Mouse (Mus musculus) midbrain, embryonic 14.5 days (tissue): ENCODE measurements around the gene Vps13d. TPM values are rescaled to one million over a fixed set of nuclear protein-coding genes. Genes with fewer than 3 reads are reported as not detected.

Source experiments
- ATAC-seq: fragments of 200-750 bp; cut with Nextera tagmentation; 2 replicates; pipeline ENCODE4 v1.8.0; 2017; ENCODE audit warnings: moderate number of reproducible peaks, moderate library complexity; ENCODE audit not compliant: low FRiP score, low TSS enrichment
- DNase-seq: peaks from one replicate; pipeline ENCODE4 v3.0.0-alpha.2; 2015
- H3K27ac ChIP-seq: fragments of 300-500 bp; sonication (generic); replicated peaks from 2 replicates; pipeline ENCODE4 v1.5.1; 2014; ENCODE audit warnings: mild to moderate bottlenecking, low read depth, low read length, moderate library complexity
- H3K27me3 ChIP-seq: fragments of 300-500 bp; sonication (generic); 2 replicates; pipeline ENCODE4 v1.6.1; 2014; ENCODE audit warnings: low read length, control low read depth, mixed read lengths; ENCODE audit not compliant: control insufficient read depth, insufficient read depth
- H3K36me3 ChIP-seq: fragments of 300-500 bp; sonication (generic); 2 replicates; pipeline ENCODE4 v1.6.1; 2014; ENCODE audit warnings: low read length, control low read depth; ENCODE audit not compliant: control insufficient read depth, insufficient read depth
- H3K4me1 ChIP-seq: fragments of 300-500 bp; sonication (generic); 2 replicates; pipeline ENCODE4 v1.6.1; 2014; ENCODE audit warnings: mild to moderate bottlenecking, antibody characterized with exemption, low read length, control low read depth; ENCODE audit not compliant: control insufficient read depth, insufficient read depth
- H3K4me2 ChIP-seq: fragments of 300-500 bp; sonication (generic); 2 replicates; pipeline ENCODE4 v1.6.1; 2014; ENCODE audit warnings: mild to moderate bottlenecking, low read length, moderate library complexity
- H3K4me3 ChIP-seq: fragments of 300-500 bp; sonication (generic); replicated peaks from 2 replicates; pipeline ENCODE4 v1.5.1; 2014; ENCODE audit warnings: low read depth, low read length
- H3K9ac ChIP-seq: fragments of 300-500 bp; sonication (generic); replicated peaks from 2 replicates; pipeline ENCODE4 v1.6.1; 2014; ENCODE audit warnings: mild to moderate bottlenecking, low read length, moderate library complexity
- H3K9me3 ChIP-seq: fragments of 300-500 bp; sonication (generic); 2 replicates; pipeline ENCODE4 v1.6.1; 2016; ENCODE audit warnings: low read length, control low read depth, mixed read lengths; ENCODE audit not compliant: control insufficient read depth
- WGBS: fragments of 180-500 bp; shearing (Covaris S2); extraction: QIAGEN DNeasy Blood & Tissue Kit; methylation state at CpG from one replicate; pipeline ENCODE4 v1.1.7; 2014; 5-methylcytosine and 5-hydroxymethylcytosine counted together
- polyA plus RNA-seq: library from polyadenylated mRNA; unstranded; fragments of >200 nt; fragmentation: Nextera tagmentation; extraction: Ambion mirVana; gene quantifications from 2 replicates; pipeline ENCODE4 v1.2.1, GENCODE M21; 2014

The Vps13d gene
- polyA plus RNA-seq, 1 experiment from 2014 or later, result 13.3 TPM

- ATAC-seq (no peak), DNase-seq (no peak)
- 74% methylated on average over 6 of the region's 6 CpGs for WGBS
- no peak overlapping the region for H3K27ac ChIP-seq
- no peaks in the 10 kb centered on the region for H3K9me3 ChIP-seq
- no peaks in the 10 kb centered on the region for H3K4me1 ChIP-seq
- H3K4me2 ChIP-seq, result no peak overlapping the region
- no peak overlapping the region for H3K4me3 ChIP-seq
- H3K36me3 ChIP-seq, result no peaks in the 10 kb centered on the region
- H3K27me3 ChIP-seq, result no peaks in the 10 kb centered on the region
- H3K9ac ChIP-seq, result no peak overlapping the region
Measured at GRCm38 (mm10) chr4:144947738-144948390, 246.9 kb downstream of the Vps13d start.

- H3K27me3 ChIP-seq, result no peaks in the 10 kb centered on the region
- no peak for ATAC-seq
- H3K9ac ChIP-seq, result no peak overlapping the region
- no peak for DNase-seq
- H3K36me3 ChIP-seq, result no peaks in the 10 kb centered on the region
- H3K4me1 ChIP-seq, result no peaks in the 10 kb centered on the region
- WGBS, result 85% methylated on average over 5 of the region's 5 CpGs
- H3K4me3 ChIP-seq, result no peak overlapping the region
- H3K9me3 ChIP-seq, result no peaks in the 10 kb centered on the region
- no peak overlapping the region for H3K4me2 ChIP-seq
- no peak overlapping the region for H3K27ac ChIP-seq
Measured at GRCm38 (mm10) chr4:144943273-144943672, 251.5 kb downstream of the Vps13d start.

- no peaks in the 10 kb centered on the region for H3K36me3 ChIP-seq
- no peak overlapping the region for H3K27ac ChIP-seq
- H3K9me3 ChIP-seq, result no peaks in the 10 kb centered on the region
- H3K4me2 ChIP-seq, result no peak overlapping the region
- no peak overlapping the region for H3K4me3 ChIP-seq
- H3K4me1 ChIP-seq, result no peaks in the 10 kb centered on the region
- 92% methylated on average over 3 of the region's 3 CpGs for WGBS
- DNase-seq (no peak), ATAC-seq (no peak)
- H3K27me3 ChIP-seq, result no peaks in the 10 kb centered on the region
- no peak overlapping the region for H3K9ac ChIP-seq
Measured at GRCm38 (mm10) chr4:144942433-144942832, 252.4 kb downstream of the Vps13d start.

- 86% methylated on average over 13 of the region's 13 CpGs for WGBS
- DNase-seq, result no peak
Measured at GRCm38 (mm10) chr4:144940796-144941462, 253.9 kb downstream of the Vps13d start.

GRCm38 (mm10) chr4:144939847-144940411, 254.9 kb downstream of the Vps13d start:
- Histone ChIP-seq H3K4me3 (no peak overlapping the region), H3K36me3 (no peaks in the 10 kb centered on the region), H3K4me2 (no peak overlapping the region), H3K27ac (no peak overlapping the region), H3K9me3 (no peaks in the 10 kb centered on the region), H3K27me3 (no peaks in the 10 kb centered on the region), H3K9ac (no peak overlapping the region), H3K4me1 (no peaks in the 10 kb centered on the region)
- ATAC-seq (no peak), DNase-seq (no peak)
- 76% methylated on average over 4 of the region's 4 CpGs for WGBS

More at GRCm38 (mm10) chr4:144940796-144941462, 253.9 kb downstream of the Vps13d start:
- Histone ChIP-seq H3K4me3 (no peak overlapping the region), H3K4me2 (no peak overlapping the region), H3K36me3 (no peaks in the 10 kb centered on the region), H3K9ac (no peak overlapping the region), H3K27ac (no peak overlapping the region), H3K27me3 (no peaks in the 10 kb centered on the region), H3K9me3 (no peaks in the 10 kb centered on the region), H3K4me1 (no peaks in the 10 kb centered on the region)
- no peak for ATAC-seq

GRCm38 (mm10) chr4:144936563-144937154, 258.1 kb downstream of the Vps13d start:
- WGBS, result 82% methylated on average over 3 of the region's 3 CpGs
- Histone ChIP-seq H3K27ac (no peak overlapping the region), H3K4me1 (no peaks in the 10 kb centered on the region), H3K4me3 (no peak overlapping the region), H3K9me3 (no peaks in the 10 kb centered on the region), H3K36me3 (no peaks in the 10 kb centered on the region), H3K4me2 (no peak overlapping the region), H3K27me3 (no peaks in the 10 kb centered on the region), H3K9ac (no peak overlapping the region)
- DNase-seq (peak; percentile 36), ATAC-seq (peak; percentile 65)

- Histone ChIP-seq H3K27me3 (no peaks in the 10 kb centered on the region), H3K9ac (no peak overlapping the region), H3K4me2 (no peak overlapping the region), H3K4me3 (no peak overlapping the region), H3K27ac (no peak overlapping the region), H3K9me3 (no peaks in the 10 kb centered on the region), H3K4me1 (no peaks in the 10 kb centered on the region), H3K36me3 (no peaks in the 10 kb centered on the region)
- no peak for ATAC-seq
- DNase-seq, result no peak
- 12% methylated on average over 1 of the region's 1 CpGs for WGBS
Measured at GRCm38 (mm10) chr4:144934501-144934900, 260.3 kb downstream of the Vps13d start.

- H3K9ac ChIP-seq, result no peak overlapping the region
- no peaks in the 10 kb centered on the region for H3K9me3 ChIP-seq
- no peak overlapping the region for H3K4me3 ChIP-seq
- no peak overlapping the region for H3K4me2 ChIP-seq
- no peaks in the 10 kb centered on the region for H3K36me3 ChIP-seq
- H3K27me3 ChIP-seq, result no peaks in the 10 kb centered on the region
- WGBS, result 95% methylated on average over 7 of the region's 7 CpGs
- ATAC-seq, result no peak
- no peak overlapping the region for H3K27ac ChIP-seq
- no peaks in the 10 kb centered on the region for H3K4me1 ChIP-seq
- no peak for DNase-seq
Measured at GRCm38 (mm10) chr4:144931167-144931566, 263.6 kb downstream of the Vps13d start.
